Mouse (Mus musculus) bone marrow, adult 2 months (tissue): ENCODE results near the gene Lif.

Experiments
- CTCF ChIP-seq: fragments of 200-500 bp; IDR thresholded peaks from 2 replicates; pipeline ENCODE4 v1.5.1; 2011; ENCODE audit warnings: low read length, control low read depth; ENCODE audit not compliant: control insufficient read depth, insufficient read depth
- POLR2A ChIP-seq: fragments of 200-500 bp; IDR thresholded peaks from 2 replicates; pipeline ENCODE4 v1.6.1; 2011; ENCODE audit warnings: low read depth, mild to moderate bottlenecking, control low read depth, low read length, borderline replicate concordance; ENCODE audit not compliant: control insufficient read depth

DNA sequence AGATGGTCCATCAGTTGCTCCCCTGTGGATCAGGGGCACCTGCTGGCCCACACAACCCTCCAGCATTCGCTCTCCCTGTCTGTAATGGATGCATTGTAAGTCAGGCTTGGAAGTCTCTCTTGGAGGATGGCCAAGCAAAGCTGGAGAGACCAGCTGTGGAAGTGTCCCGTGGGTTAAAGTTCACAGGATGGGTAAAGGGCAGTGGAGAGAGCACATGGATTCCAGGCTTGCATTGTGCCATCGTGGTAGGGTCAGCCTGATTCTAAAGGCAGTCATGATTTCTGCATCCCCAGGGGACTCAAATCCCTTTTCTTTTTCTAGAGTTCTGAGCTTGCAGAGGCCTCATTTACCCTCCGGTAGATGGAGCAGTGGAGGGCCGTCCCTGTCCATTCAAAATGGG is 399 bp downstream of the Lif start:
- no peak for TF ChIP-seq CTCF
- no peak for TF ChIP-seq POLR2A
